Comparison of ENCODE assay signal across 18 mouse cellular contexts in genomic region chr15:77829542-77829941, GRCm38 (mm10). TPM values are rescaled to one million over a fixed set of nuclear protein-coding genes. Genes with fewer than 3 reads are reported as not detected.
DNase-seq lines count a peak whose midpoint lies in the region; ATAC-seq and TF ChIP-seq lines count a peak whose summit lies in the region.
"Had no signal": no experiment of that assay in that cellular context is flagged by ENCODE, and none has a peak within 500 bp of the region (broad histone marks: within the 10 kb centered on the region; RNA-seq: fewer than 3 reads in every experiment).

No protein-coding gene starts in this region.

- peak overlapping the region; percentile 55; the same call in 1 of the 2 replicates for H3K27ac ChIP-seq in kidney, embryonic 14.5 days (ENCODE audit: low read depth, low read length)
- peak overlapping the region; percentile 94 for H3K27ac ChIP-seq in CH12.LX (ENCODE audit: insufficient read depth, low read depth)
- H3K27ac ChIP-seq in liver, embryonic 12.5 days = peak overlapping the region; percentile 46; the same call in 1 of the 2 replicates
- no peak overlapping the region for H3K27ac ChIP-seq in forebrain, embryonic 14.5 days (ENCODE audit: low read depth, low read length)
- H3K27ac ChIP-seq: forebrain, embryonic 10.5 days; liver, embryonic 14.5 days; neural tube, embryonic 12.5 days had no signal

- in situ Hi-C loops in CH12.LX (cut with MboI; ENCODE audit: low pct_ligation_motif_present, low pct_unique_long_range_greater_than_20kb, low sequenced_read_pairs) = no loop called here

- H3K36me3 ChIP-seq in kidney, embryonic 14.5 days (ENCODE audit: control insufficient read depth, insufficient read depth, low read length) = peaks cover 7% of the 10 kb centered on the region; the same call in 1 of the 2 replicates
- peaks cover 24 to 72% of the 10 kb centered on the region in 2 experiments for H3K36me3 ChIP-seq in CH12.LX (replicated peaks in 1 of 2; ENCODE audit: control insufficient read depth in 1 of 2, insufficient read depth in 1 of 2, low read length in 1 of 2)
- peaks cover 57% of the 10 kb centered on the region for H3K36me3 ChIP-seq in liver, embryonic 12.5 days
- H3K36me3 ChIP-seq in forebrain, embryonic 14.5 days (ENCODE audit: control insufficient read depth, insufficient read depth, low read length) = no peaks in the 10 kb centered on the region
- H3K36me3 ChIP-seq: neural tube, embryonic 12.5 days had no signal

- no peaks in the 10 kb centered on the region for H3K27me3 ChIP-seq in kidney, embryonic 14.5 days (ENCODE audit: control insufficient read depth, insufficient read depth, low read length)
- H3K27me3 ChIP-seq in CH12.LX (replicated peaks) = no peaks in the 10 kb centered on the region
- H3K27me3 ChIP-seq in liver, embryonic 12.5 days (replicated peaks) = no peaks in the 10 kb centered on the region
- H3K27me3 ChIP-seq in forebrain, embryonic 14.5 days (replicated peaks; ENCODE audit: control insufficient read depth, insufficient read depth, low read length) = no peaks in the 10 kb centered on the region
- H3K27me3 ChIP-seq: neural tube, embryonic 12.5 days had no signal

- no peak overlapping the region for H3K4me3 ChIP-seq in kidney, embryonic 14.5 days (ENCODE audit: low read length)
- H3K4me3 ChIP-seq in CH12.LX (replicated peaks in 1 of 3; ENCODE audit: low read depth in 2 of 3, low read length in 2 of 3, poor library complexity in 1 of 3) = peak overlapping the region in 1 of 3 experiments; percentile 19
- no peak overlapping the region for H3K4me3 ChIP-seq in liver, embryonic 12.5 days
- H3K4me3 ChIP-seq in forebrain, embryonic 14.5 days (ENCODE audit: low read depth, low read length) = no peak overlapping the region
- H3K4me3 ChIP-seq: forebrain, embryonic 10.5 days; neural tube, embryonic 12.5 days had no signal

- no peak for ATAC-seq in kidney, embryonic 14.5 days (ENCODE audit: low FRiP score, low TSS enrichment)
- ATAC-seq in liver, embryonic 12.5 days = no peak
- ATAC-seq in megakaryocyte progenitor cell, adult 5-6 weeks (replicated peaks; ENCODE audit: poor library complexity) = no peak
- no peak for ATAC-seq in forebrain, embryonic 14.5 days

- H3K4me1 ChIP-seq in kidney, embryonic 14.5 days (ENCODE audit: control insufficient read depth, insufficient read depth, low read length) = peaks cover 66% of the 10 kb centered on the region
- H3K4me1 ChIP-seq in CH12.LX (ENCODE audit: control insufficient read depth in 1 of 2, insufficient read depth in 2 of 2) = peaks cover 43 to 88% of the 10 kb centered on the region in 2 experiments
- H3K4me1 ChIP-seq in liver, embryonic 12.5 days = peaks cover 91% of the 10 kb centered on the region
- H3K4me1 ChIP-seq in forebrain, embryonic 14.5 days (ENCODE audit: control insufficient read depth, insufficient read depth, low read length) = peaks cover 10% of the 10 kb centered on the region

- TF ChIP-seq RAD21 in CH12.LX (IDR thresholded peaks at IDR 0.05; ENCODE audit: low read depth, low read length) = no peak

- no peak overlapping the region for H3K9ac ChIP-seq in kidney, embryonic 14.5 days (ENCODE audit: low read depth, low read length)
- no peak overlapping the region for H3K9ac ChIP-seq in CH12.LX (ENCODE audit: insufficient read depth, low read depth)
- H3K9ac ChIP-seq in liver, embryonic 12.5 days = no peak overlapping the region
- no peak overlapping the region for H3K9ac ChIP-seq in forebrain, embryonic 14.5 days (ENCODE audit: low read length)
- H3K9ac ChIP-seq: liver, embryonic 14.5 days; neural tube, embryonic 12.5 days had no signal

- peaks cover 98% of the 10 kb centered on the region for H3K79me2 ChIP-seq in CH12.LX (replicated peaks; ENCODE audit: control insufficient read depth, extremely low read depth, insufficient read depth, poor library complexity, severe bottlenecking)

- DNase-seq in cerebellum, adult 11-12 months = peak; percentile 33
- DNase-seq in cerebellum, postnatal 4 days (ENCODE audit: low spot score in 2 of 2) = no peak
- no peak for DNase-seq in kidney, postnatal 36 days
- no peak for DNase-seq in CH12.LX (ENCODE audit: extremely low read depth)
- DNase-seq in forebrain, embryonic 14.5 days (ENCODE audit: low spot score) = no peak
- DNase-seq: adrenal gland, postnatal 36 days; gastrocnemius, postnatal 14 days; heart, postnatal 10 days; midbrain, embryonic 14.5 days; spleen, adult 18-20 months; thymus, adult 18-20 months had no signal

- no peak overlapping the region for H3K4me2 ChIP-seq in kidney, embryonic 14.5 days (replicated peaks; ENCODE audit: low read depth, low read length)
- no peak overlapping the region for H3K4me2 ChIP-seq in CH12.LX (ENCODE audit: insufficient read depth, low read depth, poor library complexity, severe bottlenecking)
- no peak overlapping the region for H3K4me2 ChIP-seq in liver, embryonic 12.5 days
- no peak overlapping the region for H3K4me2 ChIP-seq in forebrain, embryonic 14.5 days (ENCODE audit: low read length)
- H3K4me2 ChIP-seq: neural tube, embryonic 12.5 days had no signal

- 70% methylated on average over 2 of the region's 2 CpGs for WGBS in kidney, embryonic 14.5 days
- 70% methylated on average over 2 of the region's 2 CpGs for WGBS in liver, embryonic 12.5 days (ENCODE audit: insufficient replicate concordance)
- WGBS in forebrain, embryonic 14.5 days = 66% methylated on average over 2 of the region's 2 CpGs

- TF ChIP-seq CTCF in CH12.LX (conservative IDR thresholded peaks at IDR 0.05 in 1 of 2, IDR thresholded peaks at IDR 0.05 in 1 of 2; ENCODE audit: low read depth in 2 of 2, low read length in 2 of 2) = no peak

- no peak for TF ChIP-seq EP300 in CH12.LX (IDR thresholded peaks at IDR 0.05; ENCODE audit: low read length)

- dilution Hi-C loops in CH12.LX (cut with MboI; ENCODE audit: extremely low pct_ligation_motif_present, extremely low pct_unique_long_range_greater_than_20kb, low sequenced_read_pairs) = no loop called here

- TF ChIP-seq POLR2A in CH12.LX (IDR thresholded peaks at IDR 0.05; ENCODE audit: low read depth, low read length) = no peak

- H3K9me3 ChIP-seq in kidney, embryonic 14.5 days (ENCODE audit: control insufficient read depth, low read length) = no peaks in the 10 kb centered on the region
- no peaks in the 10 kb centered on the region for H3K9me3 ChIP-seq in CH12.LX (replicated peaks; ENCODE audit: low read length)
- no peaks in the 10 kb centered on the region for H3K9me3 ChIP-seq in liver, embryonic 12.5 days (replicated peaks)
- H3K9me3 ChIP-seq in forebrain, embryonic 14.5 days (replicated peaks; ENCODE audit: control insufficient read depth, low read length) = no peaks in the 10 kb centered on the region
- H3K9me3 ChIP-seq: forebrain, embryonic 10.5 days; G1E; neural tube, embryonic 12.5 days had no signal

TF ChIP-seq in CH12.LX, 34 proteins besides CTCF, POLR2A, EP300 and RAD21:
- no peak for TF ChIP-seq MAFK (IDR thresholded peaks at IDR 0.05; ENCODE audit: insufficient replicate concordance, low read length)

RNA-seq across cellular contexts. Expression of gene Myh9, which starts 12.4 kb away (rescaled TPM):
- polyA plus RNA-seq in kidney, embryonic 14.5 days (2014; fragmentation: Nextera tagmentation; extraction: Ambion mirVana) = 43.8 and 72.3 TPM in 2 replicates
- total RNA-seq in CH12.LX (2012; rRNA removed) (128 and 146 TPM in 2 replicates), CH12.LX (2014; rRNA removed) (43.8 and 46.4 TPM in 2 replicates)
- polyA plus RNA-seq in CH12.LX (2012; ENCODE audit: insufficient read length, low read depth) = 165 and 178 TPM in 2 replicates
- polyA plus RNA-seq in liver, embryonic 12.5 days (2016; fragmentation: Nextera tagmentation; extraction: Ambion mirVana) = 32.5 and 34.2 TPM in 2 replicates
- 167 and 191 TPM in 2 replicates for total RNA-seq in megakaryocyte progenitor cell, adult 5-6 weeks (2015)
- total RNA-seq in megakaryocyte progenitor cell, adult 5-6 weeks (2017) = 238 and 338 TPM in 2 replicates
- 10.8 and 14.6 TPM in 2 replicates for polyA plus RNA-seq in forebrain, embryonic 14.5 days (2014; fragmentation: Nextera tagmentation; extraction: Ambion mirVana)
